Mouse (Mus musculus) heart, embryonic 11.5 days (tissue): ENCODE results near the gene Siglec1. TPM values are rescaled to one million over a fixed set of nuclear protein-coding genes. Genes with fewer than 3 reads are reported as not detected.

Experiments used
- ATAC-seq: fragments of 200-750 bp; cut with Nextera tagmentation; replicated peaks from 2 replicates; pipeline ENCODE4 v1.8.0; 2017; ENCODE audit warnings: moderate library complexity; ENCODE audit not compliant: insufficient number of reproducible peaks, low FRiP score, low TSS enrichment
- H3K27ac ChIP-seq: fragments of 300-500 bp; sonication (generic); 2 replicates; pipeline ENCODE4 v1.5.1; 2014; ENCODE audit warnings: mild to moderate bottlenecking, low read depth, low read length
- H3K27me3 ChIP-seq: fragments of 300-500 bp; sonication (generic); 2 replicates; pipeline ENCODE4 v1.6.1; 2014; ENCODE audit warnings: mild to moderate bottlenecking, low read length, mixed read lengths; ENCODE audit not compliant: control insufficient read depth, insufficient read depth
- H3K36me3 ChIP-seq: fragments of 300-500 bp; sonication (generic); 2 replicates; pipeline ENCODE4 v1.6.1; 2014; ENCODE audit warnings: mild to moderate bottlenecking, low read length, moderate library complexity, mixed read lengths; ENCODE audit not compliant: control insufficient read depth, insufficient read depth
- H3K4me1 ChIP-seq: fragments of 300-500 bp; sonication (generic); 2 replicates; pipeline ENCODE4 v1.6.1; 2014; ENCODE audit warnings: low read length; ENCODE audit not compliant: control insufficient read depth, insufficient read depth
- H3K4me2 ChIP-seq: fragments of 300-500 bp; sonication (generic); 2 replicates; pipeline ENCODE4 v1.6.1; 2014; ENCODE audit warnings: mild to moderate bottlenecking, moderate library complexity
- H3K4me3 ChIP-seq: fragments of 300-500 bp; sonication (generic); 2 replicates; pipeline ENCODE4 v1.5.1; 2014; ENCODE audit warnings: low read depth, low read length
- H3K9ac ChIP-seq: fragments of 300-500 bp; sonication (generic); 2 replicates; pipeline ENCODE4 v1.6.1; 2014; ENCODE audit warnings: mild to moderate bottlenecking, low read depth, low read length, moderate library complexity
- H3K9me3 ChIP-seq: fragments of 300-500 bp; sonication (generic); replicated peaks from 2 replicates; pipeline ENCODE4 v1.6.1; 2016; ENCODE audit warnings: low read length; ENCODE audit not compliant: control insufficient read depth
- WGBS: fragments of 180-500 bp; shearing (Covaris S2); extraction: QIAGEN DNeasy Blood & Tissue Kit; methylation state at CpG from one replicate; pipeline ENCODE4 v1.1.7; 2014; ENCODE audit not compliant: insufficient replicate concordance; 5-methylcytosine and 5-hydroxymethylcytosine counted together
- polyA plus RNA-seq: library from polyadenylated mRNA; unstranded; fragments of >200 nt; fragmentation: Nextera tagmentation; extraction: Ambion mirVana; gene quantifications from 2 replicates; pipeline ENCODE4 v1.2.1, GENCODE M21; 2014

The Siglec1 gene
- polyA plus RNA-seq, 1 experiment from 2014 or later, result 0.16 TPM

GRCm38 (mm10) chr2:131089634-131090033 is 3.1 kb upstream of the Siglec1 start:
- Histone ChIP-seq H3K4me3 (no peak overlapping the region), H3K9ac (no peak overlapping the region), H3K4me1 (no peaks in the 10 kb centered on the region), H3K9me3 (no peaks in the 10 kb centered on the region), H3K4me2 (no peak overlapping the region), H3K27me3 (no peaks in the 10 kb centered on the region), H3K36me3 (no peaks in the 10 kb centered on the region), H3K27ac (no peak overlapping the region)
- WGBS, result 62% methylated on average over 1 of the region's 1 CpGs
- no peak for ATAC-seq

GRCm38 (mm10) chr2:131088581-131088980 is 2.0 kb upstream of the Siglec1 start:
- no peak overlapping the region for H3K9ac ChIP-seq
- H3K27ac ChIP-seq, result no peak overlapping the region
- ATAC-seq, result no peak
- no peaks in the 10 kb centered on the region for H3K27me3 ChIP-seq
- no peaks in the 10 kb centered on the region for H3K36me3 ChIP-seq
- WGBS, result 73% methylated on average over 4 of the region's 4 CpGs
- H3K9me3 ChIP-seq, result no peaks in the 10 kb centered on the region
- no peak overlapping the region for H3K4me3 ChIP-seq
- H3K4me1 ChIP-seq, result no peaks in the 10 kb centered on the region
- no peak overlapping the region for H3K4me2 ChIP-seq

GRCm38 (mm10) chr2:131084206-131084605 is 2.4 kb downstream of the Siglec1 start:
- no peak overlapping the region for H3K4me3 ChIP-seq
- 77% methylated on average over 4 of the region's 4 CpGs for WGBS
- ATAC-seq, result no peak

GRCm38 (mm10) chr2:131080507-131080906 is 6.1 kb downstream of the Siglec1 start:
- Histone ChIP-seq H3K27me3 (peaks cover 7% of the 10 kb centered on the region), H3K4me2 (no peak overlapping the region), H3K36me3 (no peaks in the 10 kb centered on the region), H3K9me3 (no peaks in the 10 kb centered on the region), H3K9ac (no peak overlapping the region), H3K4me3 (no peak overlapping the region), H3K27ac (no peak overlapping the region), H3K4me1 (no peaks in the 10 kb centered on the region)
- no peak for ATAC-seq
- 65% methylated on average over 5 of the region's 5 CpGs for WGBS

More at GRCm38 (mm10) chr2:131084206-131084605, 2.4 kb downstream of the Siglec1 start:
- Histone ChIP-seq H3K9ac (no peak overlapping the region), H3K4me2 (no peak overlapping the region), H3K4me1 (no peaks in the 10 kb centered on the region), H3K9me3 (no peaks in the 10 kb centered on the region), H3K27me3 (peaks cover under 1% of the 10 kb centered on the region; the same call in 1 of the 2 replicates), H3K36me3 (no peaks in the 10 kb centered on the region), H3K27ac (no peak overlapping the region)

GRCm38 (mm10) chr2:131072536-131072935 is 14.0 kb downstream of the Siglec1 start:
- Histone ChIP-seq H3K9ac (no peak overlapping the region), H3K4me2 (no peak overlapping the region), H3K36me3 (no peaks in the 10 kb centered on the region), H3K27ac (no peak overlapping the region), H3K9me3 (no peaks in the 10 kb centered on the region), H3K4me3 (no peak overlapping the region), H3K27me3 (peaks cover 11% of the 10 kb centered on the region), H3K4me1 (no peaks in the 10 kb centered on the region)
- ATAC-seq, result no peak
- WGBS, result 74% methylated on average over 10 of the region's 10 CpGs

GRCm38 (mm10) chr2:131067481-131067880 is 19.1 kb downstream of the Siglec1 start:
- H3K36me3 ChIP-seq, result no peaks in the 10 kb centered on the region
- no peak for ATAC-seq
- H3K9ac ChIP-seq, result no peak overlapping the region
- no peak overlapping the region for H3K27ac ChIP-seq
- peaks cover 34% of the 10 kb centered on the region for H3K27me3 ChIP-seq
- no peak overlapping the region for H3K4me2 ChIP-seq
- 78% methylated on average over 6 of the region's 6 CpGs for WGBS
- no peaks in the 10 kb centered on the region for H3K9me3 ChIP-seq
- H3K4me3 ChIP-seq, result no peak overlapping the region
- 0 out of 2 replicates have a peak, but pooled peaks cover 7% of the 10 kb centered on the region for H3K4me1 ChIP-seq

- Histone ChIP-seq H3K36me3 (no peaks in the 10 kb centered on the region), H3K9me3 (no peaks in the 10 kb centered on the region), H3K4me2 (no peak overlapping the region), H3K9ac (no peak overlapping the region), H3K27ac (no peak overlapping the region), H3K4me1 (peaks cover 13% of the 10 kb centered on the region), H3K4me3 (no peak overlapping the region), H3K27me3 (peaks cover 41% of the 10 kb centered on the region)
- no peak for ATAC-seq
- WGBS, result 69% methylated on average over 9 of the region's 9 CpGs
These were observed 20.2 kb downstream of the Siglec1 start for GRCm38 (mm10) chr2:131066342-131066741.

GRCm38 (mm10) chr2:131063404-131063864 is 23.1 kb downstream of the Siglec1 start, which contains the start of gene Adam33:
Adam33 (minus strand) TSS chr2:131063814.
- Histone ChIP-seq H3K4me3 (peak within 1 kb of the TSS; percentile 31), H3K9me3 (no peaks in the 10 kb centered on the region), H3K4me2 (peak within 1 kb of the TSS; percentile 61), H3K9ac (peak within 1 kb of the TSS; percentile 2; the same call in 1 of the 2 replicates), H3K36me3 (no peaks in the 10 kb centered on the region), H3K27me3 (peaks cover 38% of the 10 kb centered on the region), H3K27ac (no peak within 1 kb of the TSS), H3K4me1 (peaks cover 24% of the 10 kb centered on the region)
- ATAC-seq, result no peak
- 2% methylated on average over 27 of the region's 27 CpGs for WGBS

- Histone ChIP-seq H3K27me3 (peaks cover 42% of the 10 kb centered on the region), H3K4me1 (peaks cover 24% of the 10 kb centered on the region), H3K36me3 (no peaks in the 10 kb centered on the region), H3K4me3 (no peak overlapping the region), H3K4me2 (0 out of 2 replicates have a peak overlapping the region, but pooled peaks have one; percentile 16), H3K9ac (no peak overlapping the region), H3K27ac (peak overlapping the region; percentile 29; the same call in 1 of the 2 replicates), H3K9me3 (no peaks in the 10 kb centered on the region)
- WGBS, result 35% methylated on average over 5 of the region's 5 CpGs
- no peak; the same call in 1 of the 2 replicates for ATAC-seq
These were observed 25.0 kb downstream of the Siglec1 start for GRCm38 (mm10) chr2:131061607-131062006.
